Mouse (Mus musculus) frontal cortex, postnatal 25 days (tissue): ENCODE measurements around the gene Immp2l.

Source experiments
- DNase-seq, 2 experiments: peaks; one replicate each; pipeline ENCODE4 v3.0.0; 2022; ENCODE audit warnings: low spot score in 2 of 2

The Immp2l gene

GRCm38 (mm10) chr12:41314811-41315461 lies 291.0 kb downstream of the Immp2l start:
- no peak for DNase-seq

GRCm38 (mm10) chr12:41315871-41316270 lies 292.0 kb downstream of the Immp2l start:
- DNase-seq, result no peak

- DNase-seq, result no peak
Measured at GRCm38 (mm10) chr12:41316426-41316825, 292.5 kb downstream of the Immp2l start.

GRCm38 (mm10) chr12:41317431-41317830 lies 293.5 kb downstream of the Immp2l start:
- no peak for DNase-seq

GRCm38 (mm10) chr12:41322018-41322417 lies 298.1 kb downstream of the Immp2l start:
- DNase-seq, result no peak

GRCm38 (mm10) chr12:41324418-41324817 lies 300.5 kb downstream of the Immp2l start:
- no peak for DNase-seq

GRCm38 (mm10) chr12:41325756-41326155 lies 301.9 kb downstream of the Immp2l start:
- DNase-seq, result no peak

- no peak for DNase-seq
Measured at GRCm38 (mm10) chr12:41330988-41331671, 307.2 kb downstream of the Immp2l start.

GRCm38 (mm10) chr12:41345621-41346020 lies 321.7 kb downstream of the Immp2l start:
- DNase-seq, result no peak

- DNase-seq, result no peak
Measured at GRCm38 (mm10) chr12:41347494-41347893, 323.6 kb downstream of the Immp2l start.

- no peak for DNase-seq
Measured at GRCm38 (mm10) chr12:41349386-41349785, 325.5 kb downstream of the Immp2l start.

GRCm38 (mm10) chr12:41349814-41350213 lies 325.9 kb downstream of the Immp2l start:
- no peak for DNase-seq

- DNase-seq, result no peak
Measured at GRCm38 (mm10) chr12:41351275-41351674, 327.4 kb downstream of the Immp2l start.

GRCm38 (mm10) chr12:41354857-41355256 lies 331.0 kb downstream of the Immp2l start:
- DNase-seq, result no peak

GRCm38 (mm10) chr12:41356040-41356439 lies 332.1 kb downstream of the Immp2l start:
- no peak for DNase-seq

GRCm38 (mm10) chr12:41386685-41387084 lies 362.8 kb downstream of the Immp2l start:
- DNase-seq, result no peak

GRCm38 (mm10) chr12:41394231-41394630 lies 370.3 kb downstream of the Immp2l start:
- no peak for DNase-seq

- no peak for DNase-seq
Measured at GRCm38 (mm10) chr12:41401136-41401535, 377.2 kb downstream of the Immp2l start.

- no peak for DNase-seq
Measured at GRCm38 (mm10) chr12:41401923-41402322, 378.0 kb downstream of the Immp2l start.

- no peak for DNase-seq
Measured at GRCm38 (mm10) chr12:41409431-41409830, 385.5 kb downstream of the Immp2l start.

GRCm38 (mm10) chr12:41416635-41417034 lies 392.7 kb downstream of the Immp2l start:
- DNase-seq, result no peak

- DNase-seq, result no peak
Measured at GRCm38 (mm10) chr12:41417099-41417498, 393.2 kb downstream of the Immp2l start.

GRCm38 (mm10) chr12:41417961-41418360 lies 394.1 kb downstream of the Immp2l start:
- no peak for DNase-seq
